Mouse (Mus musculus): ENCODE measurements around the gene Eps8.

The Eps8 gene

DNA sequence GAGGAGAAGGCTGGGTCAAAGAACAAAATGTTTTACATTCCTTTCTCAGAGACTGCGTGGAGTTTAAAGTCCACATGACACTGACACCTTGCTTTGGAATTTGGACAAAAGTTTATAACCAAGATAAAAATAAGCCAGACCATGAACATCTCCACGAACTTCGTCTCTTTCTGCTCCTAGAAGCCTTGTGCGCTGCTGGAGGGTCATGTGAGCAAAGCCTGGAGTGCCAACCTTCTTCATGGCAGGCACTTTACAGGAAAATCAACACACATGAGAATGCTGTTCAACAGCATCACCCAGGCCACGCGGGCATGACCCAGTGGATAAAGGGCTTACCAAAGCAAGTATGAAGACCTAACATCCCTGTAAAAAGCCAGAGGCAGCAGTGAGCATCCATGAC is 85.6 kb downstream of the Eps8 start:
- DNase-seq (ENCODE audit: low spot score in 2 of 2), result no peak

GRCm38 (mm10) chr6:137565890-137566289 is 88.8 kb downstream of the Eps8 start:
- DNase-seq (ENCODE audit: low spot score in 2 of 2), result no peak

- DNase-seq (ENCODE audit: low spot score in 2 of 2), result no peak
Measured at GRCm38 (mm10) chr6:137565454-137565853, 89.2 kb downstream of the Eps8 start.

DNA sequence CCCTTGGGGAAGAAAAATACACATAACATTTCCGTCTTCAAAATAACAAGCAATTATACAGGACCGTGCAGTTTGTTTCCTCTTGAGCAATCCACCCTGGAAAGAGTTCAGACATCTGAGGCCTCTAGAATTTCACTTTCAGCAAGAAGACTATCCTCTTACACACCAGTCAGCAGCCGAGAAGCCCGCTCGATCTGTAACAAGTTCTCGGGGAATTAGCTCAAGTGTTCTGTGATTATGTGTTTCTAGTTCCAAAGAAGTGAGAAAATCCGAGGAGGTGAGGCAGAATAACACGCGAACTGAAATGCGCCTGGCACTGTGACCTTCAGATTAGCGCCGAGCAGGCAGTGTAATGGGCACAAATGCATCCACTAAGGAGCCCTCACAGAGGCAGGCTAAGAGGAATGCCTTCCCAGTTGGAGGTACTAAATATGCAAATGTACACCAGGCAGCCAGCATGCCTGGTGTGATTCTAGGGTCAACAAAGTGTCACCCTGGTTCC is 94.3 kb downstream of the Eps8 start:
- DNase-seq (ENCODE audit: low spot score in 2 of 2), result no peak

GRCm38 (mm10) chr6:137558840-137559239 is 95.8 kb downstream of the Eps8 start:
- DNase-seq (ENCODE audit: low spot score in 2 of 2), result peak in 1 of 2 experiments; percentile 35

DNA sequence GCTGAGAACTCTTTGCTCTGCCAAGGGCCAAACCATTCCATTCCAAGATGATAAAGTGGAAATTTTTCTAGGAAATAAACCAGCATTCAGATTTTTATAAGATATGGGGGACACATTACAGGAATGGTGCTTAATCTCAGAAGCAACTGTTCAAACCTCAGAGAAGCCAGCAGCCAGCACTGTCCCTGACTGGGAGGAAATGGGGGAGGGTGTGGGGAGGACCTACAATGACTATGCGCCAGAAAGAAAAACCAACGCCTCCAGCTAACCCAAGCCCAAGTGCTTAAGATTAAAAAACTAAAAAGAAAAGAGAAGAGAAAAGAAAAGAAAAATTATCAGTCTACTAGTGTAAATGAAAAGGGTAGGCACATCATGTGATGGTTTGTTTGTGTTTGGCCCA is 97.0 kb downstream of the Eps8 start:
- DNase-seq (ENCODE audit: low spot score in 2 of 2), result no peak

- no peak for DNase-seq (ENCODE audit: low spot score in 2 of 2)
Measured at GRCm38 (mm10) chr6:137557159-137557558, 97.5 kb downstream of the Eps8 start.

GRCm38 (mm10) chr6:137556636-137557035 is 98.0 kb downstream of the Eps8 start:
- no peak for DNase-seq (ENCODE audit: low spot score in 2 of 2)

DNA sequence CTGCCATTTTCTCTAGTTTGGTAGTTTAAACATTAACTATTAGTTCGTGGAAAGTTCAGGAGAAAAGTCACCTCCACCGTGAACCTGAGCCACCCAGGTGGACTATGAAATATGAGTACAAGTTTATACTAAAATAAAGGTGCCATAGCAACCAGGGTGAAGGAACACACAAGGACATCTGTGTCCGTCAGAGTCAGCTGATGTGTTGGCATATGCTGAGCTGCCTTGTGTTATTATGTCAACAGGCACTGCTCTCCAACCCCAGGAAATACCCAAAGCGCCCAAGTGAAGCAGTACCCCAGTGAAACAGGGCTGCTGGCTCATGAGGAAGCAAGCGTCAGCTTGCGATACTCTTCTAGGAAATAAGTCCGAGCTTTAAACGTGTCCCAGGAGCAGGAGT is 104.5 kb downstream of the Eps8 start:
- no peak for DNase-seq (ENCODE audit: low spot score in 2 of 2)

DNA sequence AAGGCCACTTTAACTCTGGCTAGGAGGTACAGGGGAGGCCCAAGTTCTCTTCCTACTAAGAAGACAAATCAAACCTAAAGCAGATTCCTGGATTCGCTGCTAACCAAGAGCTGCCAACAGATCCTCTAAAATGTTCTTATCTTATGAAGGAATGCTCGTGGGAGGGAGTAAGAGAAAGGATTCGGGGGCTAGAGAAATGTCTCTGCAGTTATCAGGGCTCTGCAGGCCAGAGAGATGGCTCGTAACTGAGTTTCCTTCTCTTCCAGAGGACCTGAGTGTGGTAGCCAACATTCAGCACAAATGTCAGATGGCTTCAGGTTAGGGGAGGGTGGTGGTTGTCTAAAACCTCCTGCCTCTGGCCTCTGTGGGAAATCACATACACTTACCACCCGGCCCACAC is 106.1 kb downstream of the Eps8 start:
- DNase-seq (ENCODE audit: low spot score in 2 of 2), result no peak

GRCm38 (mm10) chr6:137547555-137547954 is 107.1 kb downstream of the Eps8 start:
- no peak for DNase-seq (ENCODE audit: low spot score in 2 of 2)

DNA sequence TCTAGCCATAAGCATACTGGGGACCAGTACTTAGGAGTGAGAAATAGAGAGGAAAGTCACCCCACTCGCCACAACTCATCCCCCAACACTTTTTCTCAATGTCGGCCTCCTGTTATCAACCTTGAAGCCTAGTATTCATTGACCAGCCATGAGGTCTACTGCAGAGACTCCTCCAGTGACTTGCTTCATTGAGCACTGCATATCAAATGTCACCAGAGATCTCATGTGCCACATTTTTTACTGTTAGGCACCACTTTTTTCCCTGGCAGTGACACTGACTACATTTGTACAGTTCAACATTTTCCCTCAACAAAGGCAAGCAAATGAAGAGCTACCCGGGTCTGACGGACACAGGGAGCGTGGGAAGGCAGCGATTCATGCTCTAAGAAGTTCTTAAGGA is 108.6 kb downstream of the Eps8 start:
- no peak for DNase-seq (ENCODE audit: low spot score in 2 of 2)

DNA sequence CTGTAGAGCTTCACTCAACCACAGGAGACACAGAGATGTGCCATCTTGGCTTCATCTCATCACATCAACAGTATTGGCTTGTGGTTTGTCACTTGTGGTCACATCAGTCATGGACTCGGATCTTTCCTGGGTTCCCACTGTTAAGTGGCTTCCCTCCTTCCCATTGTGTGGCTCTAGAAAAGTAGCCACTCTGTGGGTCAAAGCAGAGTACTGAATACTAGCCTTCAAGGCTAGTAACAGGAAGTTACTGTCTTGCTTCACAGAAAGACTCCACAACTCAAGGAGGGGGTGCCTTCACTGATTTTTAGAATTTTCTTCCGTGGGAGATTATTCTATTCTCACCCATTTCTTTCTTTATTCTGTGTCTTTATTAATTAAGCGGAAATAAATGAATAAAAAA is 109.3 kb downstream of the Eps8 start:
- no peak for DNase-seq (ENCODE audit: low spot score in 2 of 2)

- DNase-seq (ENCODE audit: low spot score in 2 of 2), result no peak
Measured at GRCm38 (mm10) chr6:137542231-137543152, 112.2 kb downstream of the Eps8 start.

DNA sequence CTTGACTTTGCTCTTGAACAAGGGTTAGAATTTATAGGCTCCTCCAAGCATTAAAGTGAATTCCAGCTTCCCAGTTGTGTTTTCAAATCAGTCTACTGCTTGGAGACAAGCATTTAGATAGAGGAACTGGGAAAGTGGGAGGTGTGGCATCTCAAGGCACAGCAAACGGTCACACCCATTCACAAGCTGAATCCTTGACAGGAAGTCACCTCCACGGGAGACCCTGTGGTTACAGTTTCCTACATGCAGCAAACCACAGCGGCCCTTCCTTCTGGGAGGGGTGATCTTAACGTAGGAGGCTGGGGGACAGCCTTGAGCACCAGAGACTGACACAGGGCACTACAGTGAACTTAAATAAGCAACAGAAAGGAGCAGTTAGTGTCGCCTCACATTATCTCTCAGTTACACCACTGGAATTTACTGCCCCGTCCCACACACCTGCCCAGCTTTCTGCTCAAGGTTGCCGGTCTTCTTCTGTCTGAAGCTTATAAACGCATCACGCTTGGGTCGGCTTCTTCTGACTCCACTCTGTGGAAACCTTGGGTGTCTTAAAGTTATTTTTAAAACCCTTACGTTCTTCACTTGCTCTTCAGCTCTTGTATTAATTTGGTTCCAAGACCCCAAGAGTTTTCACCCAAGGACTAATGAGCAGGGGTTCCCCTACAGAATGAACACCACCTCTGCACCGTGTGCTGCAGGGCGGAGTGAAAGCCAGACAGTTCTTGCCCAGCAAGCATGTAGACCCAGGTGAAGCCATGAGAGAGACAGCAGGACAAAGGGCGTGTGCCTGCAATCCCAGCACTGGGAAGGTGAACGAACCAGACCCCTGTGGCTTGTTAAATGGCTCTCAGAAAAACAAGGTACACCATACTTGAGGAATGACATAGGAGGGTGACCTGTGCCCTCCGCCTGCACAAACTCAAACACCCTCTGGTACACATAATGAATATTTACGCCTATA is 113.2 kb downstream of the Eps8 start:
- no peak for DNase-seq (ENCODE audit: low spot score in 2 of 2)

DNA sequence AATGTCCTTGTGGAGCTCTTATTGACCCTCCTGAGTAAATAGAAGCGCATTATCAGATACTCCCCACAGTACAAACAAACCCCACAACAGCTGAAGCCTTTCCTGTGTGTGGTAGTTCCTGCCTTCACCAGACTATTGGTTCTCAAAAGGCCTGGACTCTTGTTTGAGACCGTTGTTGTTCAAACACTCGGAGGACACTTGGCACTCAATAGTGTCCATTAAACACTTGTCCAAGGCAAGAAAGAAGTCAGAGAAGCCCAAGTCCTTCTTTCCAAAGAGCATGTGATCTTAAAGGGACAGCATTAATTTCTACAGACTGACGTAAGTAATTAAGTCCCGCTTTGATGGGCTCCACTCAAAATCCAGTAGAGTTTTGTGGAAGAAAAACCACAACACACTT is 113.9 kb downstream of the Eps8 start:
- DNase-seq (ENCODE audit: low spot score in 2 of 2), result no peak

DNA sequence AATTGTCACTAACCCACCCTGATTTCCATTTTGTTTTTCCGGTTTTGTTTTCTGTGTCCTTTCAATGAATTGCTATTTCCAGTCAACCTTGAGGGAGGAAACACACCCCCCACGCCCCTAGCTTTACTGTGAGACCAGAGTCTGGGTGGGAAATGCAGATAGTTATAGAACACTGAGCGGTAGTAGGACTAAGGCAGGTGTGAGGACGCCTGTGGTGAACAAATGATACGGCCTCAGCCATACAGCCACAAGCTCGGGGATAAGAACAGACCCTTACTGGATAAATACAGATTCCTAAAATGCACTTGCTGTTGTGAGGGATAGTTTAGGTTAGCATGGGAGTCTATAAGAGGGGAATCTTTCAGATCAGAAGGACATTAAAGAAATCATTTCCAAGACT is 114.3 kb downstream of the Eps8 start:
- DNase-seq (ENCODE audit: low spot score in 2 of 2), result no peak

DNA sequence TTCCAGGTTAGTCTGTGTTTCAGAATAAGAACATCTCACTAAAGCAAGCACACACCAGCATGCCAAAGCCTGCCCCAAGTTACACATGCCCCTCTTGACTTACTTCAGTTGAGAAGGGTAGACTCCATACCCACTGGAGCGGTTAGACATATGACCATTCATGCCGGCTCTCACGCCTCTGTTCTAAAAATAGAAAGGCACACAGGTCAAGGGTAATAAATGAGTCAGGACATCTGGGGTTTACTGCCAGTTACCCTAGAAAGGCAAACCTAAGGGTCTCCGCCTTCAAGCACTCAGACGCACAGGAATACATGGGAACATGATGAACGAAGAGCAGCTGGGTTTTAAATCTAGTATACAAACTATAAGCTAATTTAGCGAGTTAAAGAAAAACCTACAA is 115.5 kb downstream of the Eps8 start:
- no peak for DNase-seq (ENCODE audit: low spot score in 2 of 2)

GRCm38 (mm10) chr6:137532758-137533157 is 121.9 kb downstream of the Eps8 start:
- no peak for DNase-seq (ENCODE audit: low spot score in 2 of 2)

GRCm38 (mm10) chr6:137525769-137526168 is 128.9 kb downstream of the Eps8 start:
- DNase-seq (ENCODE audit: low spot score in 2 of 2), result no peak

GRCm38 (mm10) chr6:137520343-137520704 is 134.4 kb downstream of the Eps8 start:
- DNase-seq (ENCODE audit: low spot score in 2 of 2), result no peak

DNA sequence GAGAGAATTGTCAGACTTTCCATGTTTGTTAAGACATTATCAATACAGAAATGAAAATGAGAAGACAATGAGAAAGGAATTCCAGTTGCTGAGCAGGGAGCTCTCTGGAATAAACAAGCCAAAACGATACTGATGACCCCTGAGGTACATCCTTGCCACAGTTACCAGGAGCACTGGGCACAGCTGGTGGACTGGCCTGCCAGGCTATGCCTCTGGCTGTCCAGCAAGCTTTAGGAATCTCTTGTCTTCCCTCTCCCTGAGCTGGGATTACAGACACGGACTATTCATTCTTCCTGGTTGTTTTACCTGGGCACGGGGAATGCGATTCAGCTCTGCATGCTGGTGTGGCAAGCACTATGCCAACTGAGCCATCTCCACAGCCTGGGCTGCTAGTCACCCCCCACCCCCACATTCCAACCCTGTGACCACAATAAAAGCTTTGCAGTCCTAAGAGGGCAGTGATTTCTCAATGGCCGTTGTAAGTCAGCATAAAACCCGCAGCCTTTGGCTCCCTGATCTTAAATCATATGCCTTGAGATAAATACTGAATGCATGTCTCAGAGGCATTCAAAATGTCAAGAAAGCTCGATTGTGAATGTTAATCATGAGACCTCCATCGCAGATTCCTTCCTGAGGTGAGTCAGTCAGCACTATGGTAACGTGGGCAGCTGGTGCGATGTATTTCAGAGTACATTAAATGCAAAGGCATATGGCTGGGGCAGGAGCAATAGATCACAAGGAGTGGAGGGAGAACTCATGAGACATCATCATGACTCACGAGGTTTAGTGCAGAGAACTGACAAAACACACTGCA is 134.9 kb downstream of the Eps8 start:
- peak; percentile 18 to 37 for DNase-seq (ENCODE audit: low spot score in 2 of 2)

Data from left cerebral cortex, adult 9 months (tissue).